Mouse (Mus musculus) heart, adult 9 months (tissue): ENCODE measurements around the gene Grik5.

ENCODE experiments used
- DNase-seq, 2 experiments: peaks; one replicate each; pipeline ENCODE4 v3.0.0; 2022; ENCODE audit warnings: low spot score in 2 of 2

Gene Grik5

DNA sequence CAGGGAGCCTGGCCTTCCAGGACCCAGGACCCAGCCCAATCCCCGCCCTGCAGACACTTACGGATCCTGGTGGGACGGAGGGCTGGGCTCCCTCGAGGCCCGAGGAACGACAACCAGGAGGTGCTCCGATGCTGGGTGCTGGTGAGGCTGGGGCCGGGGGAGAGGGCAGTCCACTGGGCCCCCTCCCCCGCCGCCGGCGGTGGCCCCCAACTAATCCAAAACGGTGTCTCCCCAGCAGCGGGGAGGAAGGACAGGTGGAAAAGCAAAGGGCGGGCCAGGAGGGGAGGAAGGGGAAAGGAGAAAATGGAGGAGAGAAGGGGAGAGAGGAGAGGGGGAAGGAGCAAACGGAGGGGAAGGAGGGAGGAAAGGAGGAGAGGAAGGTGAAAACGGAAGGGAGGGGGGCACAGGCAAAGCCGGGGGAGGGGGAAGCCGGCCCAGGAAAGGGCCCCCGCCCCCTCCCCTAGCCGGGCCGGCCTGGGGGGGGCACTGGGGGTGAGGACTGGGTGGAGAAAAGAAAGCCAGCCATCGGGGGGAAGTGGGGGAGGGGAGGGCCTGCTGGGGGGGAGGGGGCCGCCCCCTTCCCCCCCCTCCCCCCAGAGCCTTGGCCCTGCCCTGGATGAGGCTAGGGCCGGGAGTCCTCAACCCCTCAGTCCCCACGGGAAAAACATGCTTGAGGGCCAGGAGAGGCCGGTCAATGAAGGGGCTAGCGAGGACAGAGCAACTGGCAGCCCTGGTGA lies at the start of gene Grik5, which contains the start of gene Zfp574:
Grik5 (minus strand) TSS at position 368 of the 737 bp plus-strand sequence.
Zfp574 (plus strand) TSS at position 589 of the 737 bp plus-strand sequence.
- DNase-seq, result no peak

DNA sequence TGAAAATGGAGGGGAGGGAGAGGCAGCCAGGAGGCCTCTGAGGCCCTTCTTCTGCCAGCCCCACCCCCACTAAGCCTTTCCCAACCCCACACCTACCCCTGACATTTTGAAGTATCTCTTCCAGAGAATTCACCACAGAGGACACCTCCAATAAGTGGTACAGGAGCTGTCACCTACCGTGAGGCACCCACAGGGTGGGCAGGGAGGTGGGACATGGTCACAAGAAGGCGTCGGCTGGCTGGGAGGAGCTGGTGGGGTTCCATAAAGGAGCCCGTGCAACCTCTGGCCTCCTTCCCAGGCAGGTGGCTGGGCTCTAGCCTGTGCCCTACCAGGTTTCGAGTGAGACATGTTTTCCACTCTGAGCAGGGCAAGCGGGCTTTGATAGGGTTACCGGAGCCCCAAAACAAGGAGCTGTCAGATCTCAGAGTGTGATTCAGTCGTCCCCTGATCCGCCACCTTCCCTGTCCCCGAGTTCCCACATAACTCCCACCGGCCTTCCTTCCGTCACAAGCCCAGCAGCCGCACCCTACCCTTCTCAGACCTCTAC lies 49.2 kb upstream of the Grik5 start:
- no peak for DNase-seq

DNA sequence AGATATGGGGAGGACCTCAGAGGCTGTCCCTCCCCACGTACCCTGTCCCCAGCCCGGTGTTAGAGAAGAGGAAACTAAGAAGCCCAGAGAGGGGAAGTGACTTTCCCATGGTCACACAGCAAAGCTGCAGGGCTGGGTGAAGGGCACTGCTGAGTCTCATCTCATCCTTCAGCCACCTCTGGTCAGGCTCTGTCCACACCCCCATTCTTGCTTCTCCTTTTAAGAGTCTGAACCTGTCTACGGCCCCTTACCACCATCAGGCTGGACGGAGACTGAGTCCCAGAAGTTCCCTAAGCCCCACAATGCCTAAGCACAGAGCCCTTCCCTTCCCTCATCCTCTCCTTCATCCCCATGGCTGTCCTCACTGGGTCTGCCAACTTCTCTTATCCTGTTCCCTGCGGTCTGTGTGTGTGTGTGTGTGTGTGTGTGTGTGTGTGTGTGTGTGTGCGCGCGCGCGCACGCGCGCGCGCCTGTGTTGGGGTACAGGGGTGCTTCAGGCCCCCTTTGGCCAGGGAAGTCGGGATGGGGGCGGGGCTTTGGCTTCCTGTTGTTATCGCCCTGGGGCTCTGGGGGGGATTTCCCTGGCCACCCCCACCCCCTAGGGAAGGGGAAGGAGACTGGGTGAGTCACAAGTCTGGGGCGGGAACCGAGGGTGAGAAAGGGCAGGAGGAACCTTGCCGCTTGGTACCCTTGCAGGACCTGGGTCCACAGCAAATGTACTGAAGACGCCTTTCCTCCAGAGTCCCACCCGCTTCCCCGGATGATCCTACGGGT lies 48.1 kb upstream of the Grik5 start:
- DNase-seq, result peak; percentile 27 to 46

DNA sequence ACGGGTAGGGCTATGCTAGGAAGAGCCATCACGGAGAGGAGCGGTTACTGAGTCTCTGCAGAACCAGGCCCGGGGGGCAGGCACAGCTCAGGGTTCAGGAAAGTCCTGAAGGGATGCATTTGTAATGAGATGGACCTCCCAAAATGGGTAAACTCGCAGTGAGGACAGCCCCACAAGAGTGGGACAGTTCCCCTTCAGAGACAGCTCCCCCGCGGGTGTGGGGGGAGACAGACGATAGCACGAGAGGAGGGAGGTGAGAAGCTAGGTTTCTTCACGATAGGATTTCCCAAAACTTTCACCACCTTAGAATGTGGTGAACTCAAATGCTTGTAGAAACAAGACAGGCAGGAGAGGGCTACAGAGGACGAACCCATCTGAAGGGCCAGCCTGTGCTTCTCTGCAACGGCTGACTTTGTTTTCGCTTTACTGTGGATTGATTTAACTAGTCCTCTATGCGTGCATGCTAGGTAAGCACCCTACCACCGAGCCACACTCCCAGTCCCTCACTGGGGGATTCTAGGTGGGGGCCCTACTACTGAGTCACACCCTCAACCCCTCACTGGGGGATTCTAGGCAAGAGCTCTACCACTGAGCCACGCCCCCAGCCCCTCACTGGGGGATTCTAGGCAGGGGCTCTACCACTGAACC lies 40.9 kb upstream of the Grik5 start:
- no peak for DNase-seq

DNA sequence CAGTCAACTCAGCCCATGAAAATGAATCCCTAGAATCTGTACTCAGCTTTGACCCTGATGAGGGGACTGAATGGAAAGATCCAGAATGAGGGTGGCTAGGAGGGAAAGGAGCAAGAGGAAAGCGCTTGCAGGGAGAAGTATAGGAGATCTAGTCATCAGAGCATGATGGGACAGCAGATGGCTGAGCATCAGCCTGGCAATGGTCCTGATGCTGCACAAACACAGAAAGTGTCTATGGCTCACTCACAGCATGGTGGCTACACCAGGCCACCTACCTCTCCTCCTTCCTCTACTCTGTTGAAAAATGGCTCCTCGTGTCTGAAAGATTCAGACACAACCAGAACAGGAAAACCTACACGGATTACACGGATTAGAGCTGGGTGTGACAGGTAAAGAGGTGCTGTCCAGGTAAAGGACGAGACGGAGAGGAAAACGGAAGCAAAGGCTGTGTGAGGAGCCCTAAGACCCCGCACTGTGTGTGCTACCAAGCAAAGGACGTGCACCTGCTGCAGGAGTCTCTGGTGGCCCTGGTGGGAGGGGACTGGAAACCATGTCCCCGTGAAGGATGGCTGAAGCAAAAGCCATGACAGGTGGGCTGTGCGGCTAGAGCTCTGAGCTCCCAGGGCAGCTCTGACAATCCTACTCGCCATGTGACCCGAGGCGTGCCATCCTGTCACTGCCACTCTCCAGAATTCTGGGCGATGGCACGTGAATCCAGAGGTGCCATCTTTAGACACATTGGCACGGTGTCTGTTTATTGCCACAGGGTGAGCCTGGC lies 40.2 kb upstream of the Grik5 start:
- no peak for DNase-seq

DNA sequence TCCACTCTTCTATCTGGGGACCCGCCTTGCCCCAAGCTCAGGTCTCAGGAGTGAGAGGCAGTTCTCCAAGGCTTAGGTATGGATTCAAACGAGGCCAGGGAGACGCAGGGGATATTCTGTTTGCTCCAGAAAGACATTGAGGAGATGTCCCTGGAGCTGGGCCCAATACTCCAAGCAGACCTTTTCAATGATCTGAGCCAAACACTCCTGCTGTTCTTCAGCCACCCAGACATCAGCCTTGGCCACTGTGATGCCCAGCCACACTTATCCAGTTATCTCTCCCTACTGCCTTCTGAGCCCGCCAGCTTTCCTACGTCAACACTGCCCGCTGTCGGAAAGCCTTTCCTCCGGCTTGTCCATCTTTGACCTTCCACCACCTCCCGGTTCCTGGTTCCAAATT lies 38.2 kb upstream of the Grik5 start:
- no peak for DNase-seq

DNA sequence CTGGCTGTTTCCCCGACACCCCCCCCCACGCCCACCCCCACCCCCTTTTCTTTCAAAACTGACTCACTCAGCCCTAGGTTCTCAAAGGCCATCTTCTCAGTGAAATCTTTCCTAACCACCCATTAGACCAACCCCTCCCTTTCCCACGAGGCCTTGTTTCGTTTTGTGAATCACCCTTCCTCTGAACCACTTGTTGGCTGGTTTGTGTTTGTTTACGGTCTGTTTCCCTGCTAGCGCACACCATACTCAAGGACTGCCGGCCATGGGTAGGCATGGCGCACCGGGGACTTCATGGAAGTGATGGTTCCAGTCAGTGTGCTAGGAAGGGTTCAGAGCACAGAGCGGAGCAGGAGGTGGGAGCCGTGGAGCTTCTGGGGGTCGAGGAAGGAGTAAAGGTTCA lies 37.2 kb upstream of the Grik5 start:
- DNase-seq, result no peak

DNA sequence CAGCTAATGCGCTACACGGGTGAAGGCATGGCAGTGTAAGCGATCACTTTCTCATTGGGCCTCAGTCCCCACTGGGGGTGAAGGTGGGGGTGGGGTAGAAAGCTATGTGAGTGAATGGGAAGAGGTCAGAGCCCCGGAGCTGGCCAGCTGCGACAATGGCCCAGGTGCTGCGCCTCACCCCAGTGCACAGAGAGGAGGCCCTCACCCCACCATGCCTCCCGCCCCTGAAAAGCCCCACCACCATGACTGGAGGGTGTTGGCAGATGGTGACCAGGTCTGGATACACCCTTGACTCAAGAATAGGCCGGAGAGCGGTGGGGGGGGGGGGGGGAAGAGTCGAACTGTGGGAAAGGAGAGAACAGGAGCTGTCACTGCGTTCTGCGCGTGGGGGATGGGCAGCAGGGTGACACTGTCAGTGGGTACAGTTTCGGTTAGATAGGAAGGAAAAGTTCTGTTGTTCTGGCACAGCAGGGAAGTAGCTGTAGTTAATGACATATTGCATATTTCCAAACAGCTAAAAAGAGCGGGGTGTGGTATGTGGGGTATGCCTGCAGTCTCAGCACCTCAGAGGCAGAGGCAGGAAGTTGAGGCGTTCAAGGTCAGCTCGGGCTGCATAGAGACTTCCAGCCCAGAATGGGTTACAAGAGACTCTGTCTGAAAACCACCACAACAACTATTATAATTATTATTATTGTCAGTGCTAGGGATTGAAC lies 34.8 kb upstream of the Grik5 start:
- no peak for DNase-seq

DNA sequence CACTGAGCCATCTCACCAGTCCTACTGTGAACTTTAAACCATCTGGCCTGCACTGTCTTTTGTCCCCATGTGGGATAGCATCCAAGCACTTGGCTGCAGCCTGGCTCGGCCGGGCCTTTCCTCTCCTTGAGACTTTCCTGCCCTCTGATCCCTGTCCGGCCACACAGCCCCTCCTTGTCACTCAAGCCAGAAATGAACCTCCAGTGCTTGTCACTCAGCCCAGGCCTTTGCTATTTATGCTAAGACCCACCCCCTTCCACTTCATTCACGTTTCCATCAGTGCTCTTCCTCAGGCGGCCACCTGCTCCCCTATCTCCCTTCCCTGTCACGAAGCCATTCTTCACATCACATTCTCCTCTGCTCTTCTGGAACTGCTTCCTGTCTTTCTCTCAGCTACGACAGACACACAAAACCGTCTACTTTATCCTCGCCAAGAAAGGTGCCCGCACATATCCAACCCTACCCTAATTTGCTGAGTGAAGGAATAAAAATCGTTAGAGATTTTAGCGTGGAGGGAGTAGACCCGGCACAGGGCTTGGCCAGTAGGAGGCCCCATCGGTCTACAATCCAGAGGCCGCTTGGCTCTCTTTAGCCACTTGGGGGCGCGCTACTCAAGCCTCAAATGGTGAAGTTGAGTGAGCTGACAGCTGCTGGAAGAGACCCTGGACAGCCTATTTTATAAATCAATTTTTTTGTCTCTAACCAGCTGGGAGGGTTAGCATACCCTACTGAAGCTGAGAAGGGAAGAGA lies 33.4 kb upstream of the Grik5 start:
- DNase-seq, result peak; percentile 41 to 56

DNA sequence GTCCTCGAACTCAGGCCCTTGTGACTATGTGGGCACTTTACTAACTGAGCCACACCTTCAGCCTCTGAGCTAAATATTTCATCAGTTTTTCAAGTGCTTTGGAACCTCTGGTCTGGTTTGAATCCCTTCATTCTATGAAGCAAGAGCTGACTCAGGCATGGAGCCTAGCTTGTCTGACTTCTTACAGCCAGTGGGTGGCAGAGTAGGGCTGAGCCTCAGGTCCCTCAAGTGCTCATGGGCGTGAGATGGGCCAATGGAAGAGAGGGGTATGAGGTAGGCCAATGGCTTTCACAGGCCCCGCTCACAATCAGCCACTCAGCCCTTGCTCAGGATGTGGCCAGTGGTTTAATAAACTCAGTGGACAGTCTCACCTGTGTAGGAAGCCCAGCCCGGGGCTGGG lies 27.4 kb upstream of the Grik5 start:
- no peak for DNase-seq

DNA sequence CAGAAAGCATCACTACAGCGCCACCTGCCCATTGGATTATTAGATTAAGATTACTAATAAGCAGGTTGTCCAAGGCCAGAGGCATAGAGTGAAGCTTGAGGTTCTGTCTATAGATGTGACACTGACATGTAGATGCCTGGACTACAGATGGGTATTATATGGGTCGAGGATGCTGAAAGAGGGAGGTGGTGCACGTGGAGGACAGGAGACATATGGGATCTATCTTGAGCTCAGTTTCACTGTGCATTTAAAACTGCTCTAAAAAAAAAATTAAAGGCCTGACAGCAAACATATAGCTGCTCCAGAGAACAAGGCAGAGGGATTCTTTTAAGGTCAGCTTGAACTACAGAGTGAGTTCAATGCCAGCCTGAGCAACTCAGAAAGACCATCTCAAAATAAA lies 26.0 kb upstream of the Grik5 start:
- DNase-seq, result no peak

DNA sequence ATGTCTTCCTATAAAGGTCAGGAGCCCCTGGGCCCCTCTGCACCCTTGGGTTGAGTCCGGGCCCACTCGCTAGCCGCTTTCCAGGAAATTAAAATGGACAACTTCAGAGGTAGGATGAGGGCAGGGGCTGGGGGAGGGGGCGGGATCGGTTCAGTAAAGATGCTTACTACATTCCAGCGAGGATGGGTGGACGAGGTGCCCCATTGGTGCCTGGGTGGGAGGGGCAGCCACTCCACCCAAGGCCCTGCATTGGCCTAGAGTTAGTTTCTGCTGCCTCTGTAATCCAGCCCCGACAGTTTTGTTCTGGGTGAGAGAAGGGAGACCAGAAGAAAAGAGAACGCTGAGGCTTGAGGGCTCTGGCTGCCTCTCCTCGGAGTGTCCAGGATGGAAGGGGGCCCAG lies 17.7 kb upstream of the Grik5 start:
- DNase-seq, result no peak

DNA sequence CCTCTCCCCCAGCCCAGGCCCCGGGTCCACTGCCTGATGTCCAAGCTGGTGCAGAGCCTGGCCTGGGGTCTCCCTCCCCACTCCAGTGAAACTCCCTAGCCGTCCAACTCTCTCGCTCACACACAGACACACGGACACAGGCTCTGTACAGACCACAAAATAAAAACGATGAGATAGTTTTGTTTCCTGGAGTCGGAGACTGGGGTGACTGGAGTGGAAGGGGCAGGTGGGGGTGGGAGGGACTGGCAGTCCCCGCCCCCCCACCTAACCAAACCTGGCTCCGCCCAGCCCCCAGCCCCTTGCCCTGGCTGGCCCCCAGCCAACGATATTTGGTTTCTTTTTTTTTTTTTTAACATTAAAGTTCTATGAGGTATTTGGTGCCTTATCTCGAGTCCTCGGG lies 16.8 kb upstream of the Grik5 start:
- DNase-seq, result no peak

DNA sequence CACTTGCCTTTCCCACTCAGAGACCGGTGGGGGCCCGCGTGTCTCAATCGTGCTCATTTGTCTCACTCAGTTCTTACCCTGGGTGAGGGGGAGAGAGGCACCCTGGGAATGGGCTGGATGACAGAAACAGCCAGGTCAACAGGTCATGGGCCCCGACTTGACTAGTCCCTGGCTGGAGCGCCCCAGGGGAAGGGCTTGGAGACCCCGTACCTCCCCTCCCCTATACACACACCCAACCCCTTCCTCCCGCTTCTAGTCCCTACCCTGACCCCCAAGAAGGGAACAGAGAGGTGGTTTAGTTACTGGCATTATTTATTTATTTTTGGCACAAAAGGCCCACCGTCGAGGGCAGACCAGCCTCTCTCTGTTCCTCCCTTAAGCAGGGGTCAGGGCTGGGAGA lies 16.4 kb upstream of the Grik5 start:
- no peak for DNase-seq

DNA sequence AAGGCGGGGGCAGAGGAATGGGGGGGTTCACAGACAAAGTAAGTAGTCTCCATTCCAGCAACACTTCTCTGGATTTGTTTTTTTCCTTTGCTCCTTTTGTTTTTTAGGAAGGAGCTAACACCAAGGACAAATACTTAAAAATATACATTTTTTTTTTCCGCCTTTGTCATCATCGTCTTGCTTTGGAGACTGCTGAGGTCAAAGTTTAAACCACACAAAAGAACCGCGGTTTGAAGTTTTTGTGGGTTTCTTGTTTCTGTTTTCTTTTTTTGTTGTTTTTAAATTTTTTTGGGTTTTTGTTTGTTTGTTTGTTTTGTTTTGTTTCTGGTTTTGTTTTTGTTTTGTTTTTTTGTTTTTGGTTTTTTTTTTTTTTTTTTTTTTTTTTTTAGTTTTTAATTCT lies 15.8 kb upstream of the Grik5 start:
- no peak for DNase-seq

DNA sequence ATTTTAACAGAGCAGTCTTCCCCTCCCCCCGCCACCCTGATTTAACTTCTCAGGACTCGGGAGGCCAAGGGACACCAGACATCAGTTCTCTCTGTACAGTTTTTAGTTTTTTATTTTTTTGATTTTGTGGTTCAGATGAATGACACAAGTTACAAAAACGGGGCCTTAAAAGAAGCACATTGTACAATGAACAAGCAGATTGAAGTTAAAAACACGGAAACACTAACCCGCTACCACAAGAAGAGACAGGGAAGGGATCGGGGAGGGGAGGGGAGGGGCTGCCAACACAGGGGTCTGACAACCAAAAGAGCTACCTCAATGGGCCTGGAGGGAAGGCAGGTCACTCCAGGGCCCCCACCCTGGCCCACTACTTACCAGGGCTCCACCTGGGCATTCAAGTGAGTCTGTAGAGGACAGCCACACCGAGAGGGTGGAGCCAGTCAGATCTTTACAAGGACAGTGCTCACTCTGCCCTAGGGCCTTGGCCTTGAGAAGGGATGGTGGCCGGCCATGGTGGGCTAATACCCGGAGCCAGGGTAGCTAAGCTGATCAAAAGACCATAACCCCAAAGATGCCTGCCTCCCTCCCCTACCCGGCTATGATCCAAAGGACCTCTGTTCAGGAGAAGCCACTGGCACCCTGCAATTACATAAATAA lies 15.2 kb upstream of the Grik5 start:
- no peak for DNase-seq

DNA sequence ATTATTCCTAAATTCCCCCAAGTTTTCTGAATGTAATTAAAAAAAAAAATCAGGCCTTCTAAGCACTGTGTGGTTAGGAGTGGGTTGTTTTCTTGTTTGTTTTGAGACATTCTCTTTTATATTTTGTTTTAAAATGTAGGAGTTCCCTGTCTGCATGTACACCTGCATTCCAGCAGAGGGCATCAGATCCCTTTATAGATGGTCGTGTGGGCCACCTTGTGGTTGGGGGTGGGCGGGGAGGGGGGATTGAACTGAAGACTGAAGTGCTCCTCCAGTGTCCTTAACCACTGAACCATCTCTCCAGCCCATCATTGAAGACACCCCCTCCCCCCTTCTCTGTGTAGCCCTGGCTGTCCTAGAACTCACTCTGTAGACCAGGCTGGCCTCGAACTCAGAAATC lies 14.5 kb upstream of the Grik5 start:
- DNase-seq, result no peak

DNA sequence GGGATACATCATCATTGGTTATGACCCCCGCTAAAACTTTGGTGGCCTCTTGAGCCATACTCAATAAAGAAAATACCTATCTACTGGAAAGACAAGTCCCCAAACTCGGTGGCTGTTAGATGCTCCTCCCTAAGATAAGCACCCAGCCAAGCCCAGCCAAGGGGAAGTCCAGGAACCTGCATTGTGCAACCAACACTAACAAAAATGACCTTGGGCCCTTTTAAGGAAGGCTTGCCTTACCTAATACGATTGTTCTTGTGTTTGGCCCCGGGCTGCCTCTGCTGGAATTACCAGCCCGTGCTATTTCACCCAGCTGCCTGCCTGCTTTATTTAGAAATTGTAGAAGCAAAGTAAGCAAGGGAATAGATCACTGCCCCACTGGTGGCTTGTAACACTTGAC lies 12.5 kb upstream of the Grik5 start:
- no peak for DNase-seq

DNA sequence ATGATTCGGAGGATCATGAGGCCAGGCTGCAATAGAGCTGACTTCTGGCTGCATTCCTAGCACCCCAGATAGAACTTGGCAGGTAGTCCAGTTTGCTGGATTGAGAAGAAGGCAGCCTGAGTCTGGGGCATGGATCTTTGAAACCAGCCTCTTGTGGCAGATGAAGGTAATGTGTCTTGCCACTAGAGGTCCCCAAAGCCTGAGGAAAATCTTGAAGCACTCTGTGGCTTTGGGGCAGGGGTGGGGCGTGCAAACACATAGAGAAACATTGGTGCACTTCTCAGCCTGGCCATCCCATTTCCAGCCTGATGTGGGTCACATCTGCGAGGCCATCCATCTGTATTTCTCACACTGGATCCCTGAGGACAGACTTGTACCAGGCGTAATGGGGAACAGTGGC lies 10.4 kb upstream of the Grik5 start:
- DNase-seq, result no peak

DNA sequence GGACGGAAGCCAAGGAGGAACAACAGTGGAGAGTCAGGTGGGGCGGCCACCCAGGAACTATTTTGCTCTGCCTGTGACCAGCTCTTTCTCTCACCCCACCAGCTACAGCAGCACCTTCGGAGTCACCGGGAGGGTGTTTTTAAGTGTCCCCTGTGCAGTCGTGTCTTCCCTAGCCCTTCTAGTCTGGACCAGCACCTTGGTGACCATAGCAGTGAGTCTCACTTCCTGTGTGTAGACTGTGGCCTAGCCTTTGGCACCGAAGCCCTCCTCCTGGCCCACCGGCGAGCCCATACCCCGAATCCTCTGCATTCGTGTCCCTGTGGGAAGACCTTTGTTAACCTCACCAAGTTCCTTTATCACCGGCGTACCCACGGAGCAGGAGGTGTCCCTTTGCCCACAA lies 8.3 kb upstream of the Grik5 start:
- DNase-seq, result no peak
